Mouse (Mus musculus) heart, adult 18-20 months (tissue): ENCODE measurements around the gene Pias3. TPM values are rescaled to one million over a fixed set of nuclear protein-coding genes. Genes with fewer than 3 reads are reported as not detected.
"Not testable (repeated sequence)": the region's sequence is repeated elsewhere in the genome, so short reads cannot be mapped to it uniquely, and the experiment has no call there.

Experiments used
- DNase-seq, 2 experiments: peaks; one replicate each; pipeline ENCODE4 v3.0.0; 2021 to 2022; ENCODE audit warnings: mixed read lengths in 1 of 2
- total RNA-seq, 2 experiments: library from RNA; stranded (reverse); gene quantifications; 2 replicates each; pipeline ENCODE4 v1.2.3; 2021

Pias3 gene
- total RNA-seq, 2 experiments from 2014 or later: 13.4 to 15.3 TPM

- DNase-seq: peak; percentile 31 to 53
These were observed 11.9 kb upstream of the Pias3 start for GRCm38 (mm10) chr3:96684151-96684821.

GRCm38 (mm10) chr3:96684822-96685156 lies 11.4 kb upstream of the Pias3 start:
- DNase-seq: no peak

DNA sequence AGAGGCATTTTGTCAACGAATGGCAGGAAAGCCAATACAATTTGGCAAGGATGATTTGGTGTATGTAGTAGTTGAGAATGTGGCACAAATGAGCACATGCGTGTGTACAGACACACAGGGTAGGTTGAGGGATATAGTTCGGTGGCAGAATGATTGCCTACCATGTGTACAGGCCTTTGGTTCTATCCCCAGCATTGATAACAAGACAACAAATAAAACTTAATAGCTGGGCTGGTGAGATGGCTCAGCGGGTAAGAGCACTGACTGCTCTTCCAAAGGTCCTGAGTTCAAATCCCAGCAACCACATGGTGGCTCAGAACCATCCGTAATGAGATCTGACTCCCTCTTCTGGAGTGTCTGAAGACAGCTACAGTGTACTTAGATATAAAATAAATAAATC lies 10.1 kb upstream of the Pias3 start:
- not testable (repeated sequence) for DNase-seq

DNA sequence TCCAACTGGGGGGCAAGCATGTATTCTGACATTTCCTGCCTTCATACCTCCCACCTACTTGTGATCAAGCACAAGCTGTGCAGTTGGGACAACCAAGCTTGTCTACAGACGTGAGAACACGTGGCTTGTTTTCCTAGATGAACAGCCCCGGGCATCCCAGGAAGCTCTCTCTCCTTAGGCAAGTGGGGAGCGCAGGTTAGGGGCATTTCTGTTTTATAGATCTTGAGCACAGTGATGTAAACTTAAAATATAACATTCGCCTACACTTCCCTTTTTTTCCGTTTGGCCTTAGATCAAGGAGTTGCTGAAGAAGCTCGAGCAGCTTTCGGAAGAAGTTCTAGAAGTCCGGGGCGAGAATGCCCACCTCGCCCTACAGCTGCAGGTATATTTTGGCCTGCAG lies 7.3 kb upstream of the Pias3 start:
- DNase-seq: no peak

DNA sequence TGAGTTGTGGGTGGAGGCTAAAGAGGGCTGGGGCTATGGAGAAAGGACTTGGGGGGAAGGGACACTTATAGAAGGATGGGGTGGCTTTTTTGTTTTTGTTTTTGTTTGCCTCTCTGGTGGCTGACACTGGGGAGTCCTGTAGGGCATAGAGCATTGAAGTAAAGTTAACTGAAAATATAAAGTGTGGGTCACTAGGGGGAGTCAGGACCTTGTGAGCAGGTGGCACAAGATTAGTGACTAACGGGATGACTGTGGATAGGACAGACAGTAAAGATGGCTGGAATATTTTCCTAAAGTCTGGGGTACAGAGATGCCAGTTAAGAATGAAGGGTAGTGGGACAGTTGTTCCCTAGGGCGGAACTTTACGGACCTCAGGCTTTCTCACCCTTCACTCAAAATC lies 5.9 kb upstream of the Pias3 start:
- DNase-seq: no peak

GRCm38 (mm10) chr3:96692506-96692905 lies 3.7 kb upstream of the Pias3 start:
- DNase-seq: peak; percentile 39 to 54

DNA sequence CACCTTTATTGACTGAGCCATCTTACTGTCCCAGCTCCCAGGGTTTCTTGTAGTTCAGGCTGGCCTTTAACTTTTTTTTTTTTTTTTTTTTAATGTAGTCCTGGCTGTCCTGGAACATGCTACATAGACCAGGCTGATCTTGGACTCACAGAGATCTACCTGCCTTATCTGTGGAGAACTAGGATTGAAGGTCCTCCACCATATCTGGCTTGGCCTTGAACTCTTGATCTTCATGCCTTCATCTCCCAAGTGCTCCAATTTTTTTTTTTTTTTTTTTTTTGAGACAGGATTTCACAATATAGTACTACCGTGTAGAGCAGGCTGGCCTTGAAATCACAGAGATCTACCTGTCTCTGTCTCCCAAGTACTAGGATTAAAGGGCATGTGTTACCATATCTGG lies 2.6 kb upstream of the Pias3 start:
- no peak for DNase-seq

- DNase-seq: peak; percentile 92 to 96
These were observed 865 bp downstream of the Pias3 start for GRCm38 (mm10) chr3:96696766-96697732.

- DNase-seq: no peak
These were observed 3.0 kb downstream of the Pias3 start for GRCm38 (mm10) chr3:96698993-96699690.

- DNase-seq: peak in 1 of 2 experiments; percentile 38
These were observed 4.2 kb downstream of the Pias3 start for GRCm38 (mm10) chr3:96700376-96700775.

- no peak for DNase-seq
These were observed 4.8 kb downstream of the Pias3 start for GRCm38 (mm10) chr3:96701003-96701402.

DNA sequence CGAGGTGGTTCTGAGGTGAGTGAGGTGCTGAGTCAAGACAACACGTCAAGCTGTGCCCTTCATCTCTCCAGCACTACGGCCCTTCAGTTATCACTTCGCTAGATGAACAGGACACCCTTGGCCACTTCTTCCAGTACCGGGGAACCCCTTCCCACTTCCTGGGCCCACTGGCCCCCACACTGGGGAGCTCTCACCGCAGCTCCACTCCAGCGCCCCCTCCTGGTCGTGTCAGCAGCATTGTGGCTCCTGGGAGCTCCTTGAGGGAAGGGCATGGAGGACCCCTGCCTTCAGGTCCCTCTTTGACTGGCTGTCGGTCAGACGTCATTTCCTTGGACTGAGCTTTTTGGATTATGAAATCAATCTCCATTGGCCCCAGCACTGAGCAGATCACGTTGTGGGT lies 8.6 kb downstream of the Pias3 start:
- peak; percentile 18 to 27 for DNase-seq

DNA sequence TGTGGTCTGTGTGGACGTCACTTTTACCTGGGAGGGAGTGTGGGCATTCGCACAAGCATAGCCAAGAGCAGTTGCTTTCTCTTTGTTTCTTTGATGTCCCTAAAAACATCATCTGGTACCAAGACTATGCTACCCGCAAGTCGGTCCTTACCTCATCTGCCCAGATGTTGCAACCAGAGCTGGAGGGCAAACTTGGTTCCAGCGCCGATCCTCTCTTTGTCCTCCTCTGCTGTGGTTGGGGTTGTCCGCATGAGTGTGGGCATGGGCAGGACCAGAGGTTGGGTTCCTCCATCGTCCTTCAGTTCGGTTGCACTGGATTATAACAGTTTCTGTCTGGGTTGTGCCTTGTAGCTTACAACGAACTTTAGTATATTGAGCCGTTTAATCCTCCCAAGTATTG lies 10.0 kb downstream of the Pias3 start:
- no peak for DNase-seq

- no peak for DNase-seq
These were observed 10.8 kb downstream of the Pias3 start for GRCm38 (mm10) chr3:96706984-96707383.

- peak; percentile 84 to 88 for DNase-seq
These were observed 11.9 kb downstream of the Pias3 start, which contains the start of gene Nudt17 for GRCm38 (mm10) chr3:96707903-96708683. TSS of gene Nudt17 (minus strand) at chr3:96708562.

DNA sequence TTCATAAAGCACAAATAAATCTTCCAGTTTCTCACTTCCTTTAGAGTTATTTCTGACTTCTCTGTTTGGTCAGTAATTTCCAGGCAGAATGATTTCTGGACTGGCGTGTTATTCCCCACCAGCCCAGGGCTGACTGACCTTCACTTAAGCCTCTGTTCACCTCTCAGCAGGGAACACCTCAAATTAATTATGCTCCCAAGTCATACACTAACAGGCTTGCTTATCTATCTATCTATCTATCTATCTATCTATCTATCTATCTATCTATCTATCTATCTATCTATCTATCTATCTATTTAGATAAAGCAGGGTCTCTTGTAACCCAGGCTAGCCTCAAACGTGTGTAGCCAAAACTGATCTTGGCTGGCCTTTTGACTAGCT lies 12.5 kb downstream of the Pias3 start:
- no peak for DNase-seq

GRCm38 (mm10) chr3:96714286-96714685 lies 18.1 kb downstream of the Pias3 start:
- no peak for DNase-seq

GRCm38 (mm10) chr3:96715854-96716253 lies 19.7 kb downstream of the Pias3 start:
- peak in 1 of 2 experiments; percentile 35 for DNase-seq

GRCm38 (mm10) chr3:96719173-96719572 lies 23.0 kb downstream of the Pias3 start:
- peak; percentile 19 to 43 for DNase-seq

- DNase-seq: peak; percentile 95 to 99
These were observed 31.2 kb downstream of the Pias3 start, which contains the start of the genes Polr3c and Rnf115 for GRCm38 (mm10) chr3:96727343-96727827. TSS of gene Polr3c (minus strand) at chr3:96727628. TSS of gene Rnf115 (plus strand) at chr3:96727664.

- DNase-seq: peak in 1 of 2 experiments; percentile 31
These were observed 31.8 kb downstream of the Pias3 start for GRCm38 (mm10) chr3:96727828-96728633.
